Mouse (Mus musculus): ENCODE results near the gene Apc2. TPM values are rescaled to one million over a fixed set of nuclear protein-coding genes. Genes with fewer than 3 reads are reported as not detected.
"Not testable (repeated sequence)": the region's sequence is repeated elsewhere in the genome, so short reads cannot be mapped to it uniquely, and the experiment has no call there.

Gene Apc2
- polyA plus RNA-seq, 1 experiment from 2014 or later = 144 TPM

DNA sequence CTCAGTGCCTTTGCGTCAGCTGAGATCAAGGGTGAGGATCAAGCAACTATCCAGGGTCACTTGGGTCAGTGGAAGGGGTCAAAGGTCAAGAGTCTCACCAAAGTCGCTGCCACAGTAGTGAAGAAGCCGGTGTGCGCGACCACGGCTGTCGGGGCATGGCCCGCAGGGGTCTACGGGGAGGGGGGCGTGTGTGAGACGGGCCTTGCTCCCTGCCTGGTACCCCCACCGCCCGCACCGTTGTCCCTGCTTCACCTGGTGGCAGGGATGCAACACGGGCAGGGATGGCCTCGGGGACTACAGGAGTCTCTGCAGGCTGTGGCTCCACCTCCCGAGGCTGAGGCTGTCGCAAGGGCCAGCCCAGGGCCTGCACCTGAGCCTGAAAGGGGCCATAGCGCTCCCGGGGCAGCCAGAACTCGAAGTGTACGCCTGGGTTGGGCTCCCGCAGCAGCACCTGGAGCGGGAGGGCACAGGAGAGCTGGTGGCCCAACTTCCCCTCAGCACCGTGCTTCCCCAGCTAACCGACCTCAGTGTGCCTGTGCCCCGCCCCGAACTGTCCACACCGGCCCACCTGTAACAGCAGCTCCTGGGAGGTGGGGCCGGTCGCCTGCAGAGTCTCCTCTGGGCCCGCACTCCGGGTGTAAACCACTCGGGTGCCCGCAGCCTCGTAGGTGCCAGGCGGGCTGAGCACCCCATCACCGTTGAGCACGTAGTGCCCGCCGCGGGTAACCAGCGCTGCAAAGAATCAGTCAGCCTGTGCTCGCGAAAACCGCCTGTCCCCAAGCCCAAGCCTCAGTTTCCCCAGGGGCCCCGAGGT, 45.9 kb downstream of the Apc2 start:
- Histone ChIP-seq H3K36me3 (no peaks in the 10 kb centered on the region), H3K4me3 (replicated peaks) (peak overlapping the region; percentile 32), H3K4me1 (peaks cover 24% of the 10 kb centered on the region), H3K27me3 (replicated peaks) (peaks cover 70% of the 10 kb centered on the region), H3K27ac (replicated peaks) (no peak overlapping the region), H3K4me2 (peak overlapping the region; percentile 60), H3K9me3 (replicated peaks) (no peaks in the 10 kb centered on the region), H3K9ac (replicated peaks) (0 out of 2 replicates have a peak overlapping the region, but pooled peaks have one; percentile 5)
- ATAC-seq (ENCODE audit: low FRiP score) = no peak
- 3% methylated on average over 46 of the region's 47 CpGs for WGBS

DNA sequence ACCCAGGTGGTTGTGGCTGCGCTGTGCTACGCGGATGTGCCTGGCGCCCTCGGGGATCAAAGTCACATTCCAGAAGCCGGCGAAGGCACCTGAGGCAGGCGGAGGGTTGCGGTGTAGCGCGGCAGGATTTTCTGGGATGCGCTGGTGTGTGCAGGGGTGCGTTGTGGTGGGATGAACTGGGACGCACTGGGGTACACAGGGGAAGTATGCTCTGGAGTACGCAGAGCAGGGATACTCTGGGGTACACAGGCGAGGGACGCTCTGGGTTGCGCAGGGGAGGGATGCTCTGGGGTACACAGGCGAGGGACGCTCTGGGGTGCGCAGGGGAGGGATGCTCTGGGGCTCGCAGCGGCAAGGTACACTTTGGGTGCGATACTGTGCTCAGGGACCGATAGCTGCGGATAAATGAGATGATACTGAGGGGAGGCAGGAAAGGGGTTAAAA, 46.5 kb downstream of the Apc2 start:
- Histone ChIP-seq H3K36me3 (no peaks in the 10 kb centered on the region), H3K9me3 (replicated peaks) (no peaks in the 10 kb centered on the region), H3K27ac (replicated peaks) (no peak overlapping the region), H3K4me3 (replicated peaks) (peak overlapping the region; percentile 32), H3K9ac (replicated peaks) (0 out of 2 replicates have a peak overlapping the region, but pooled peaks have one; percentile 5), H3K4me2 (peak overlapping the region; percentile 60), H3K4me1 (peaks cover 24% of the 10 kb centered on the region), H3K27me3 (replicated peaks) (peaks cover 74% of the 10 kb centered on the region)
- WGBS = 3% methylated on average over 26 of the region's 26 CpGs
- ATAC-seq (ENCODE audit: low FRiP score) = no peak

DNA sequence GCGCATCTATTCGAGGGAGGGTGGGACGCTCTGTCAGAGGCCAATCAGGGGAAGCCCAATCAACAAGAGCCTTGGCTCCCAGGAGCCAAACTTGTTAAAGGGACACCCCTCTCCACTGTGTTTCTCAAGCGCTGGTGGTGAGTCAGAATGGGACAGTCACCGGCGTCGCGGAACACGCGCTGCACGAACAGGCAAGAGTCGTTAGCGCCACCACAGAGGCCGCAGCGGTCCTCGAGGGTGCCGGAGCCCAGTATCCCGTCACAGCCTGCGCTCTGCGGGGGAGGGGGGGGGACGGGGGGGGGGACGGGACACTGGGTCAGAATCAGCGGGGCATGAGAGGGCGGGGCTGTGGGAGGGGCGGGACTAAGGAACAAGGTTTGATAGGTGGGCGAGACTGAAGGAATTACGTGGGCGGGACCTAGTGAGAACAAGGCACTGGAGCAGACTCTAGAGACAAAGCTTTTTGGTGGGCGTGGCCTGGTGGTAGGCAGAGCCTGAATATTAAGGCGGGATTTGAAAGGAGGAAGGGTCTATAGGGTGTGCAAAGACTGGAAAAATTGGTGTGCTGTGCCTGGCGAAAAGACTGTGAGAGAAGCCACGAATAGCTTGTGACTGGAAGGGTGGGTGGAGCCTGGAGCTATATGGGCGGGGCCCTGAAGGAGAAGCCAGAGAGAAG, 47.1 kb downstream of the Apc2 start:
- H3K27ac ChIP-seq (replicated peaks) = no peak overlapping the region
- peaks cover 78% of the 10 kb centered on the region for H3K27me3 ChIP-seq (replicated peaks)
- H3K4me1 ChIP-seq = peaks cover 26% of the 10 kb centered on the region
- ATAC-seq (ENCODE audit: low FRiP score) = peak; percentile 45
- H3K9me3 ChIP-seq (replicated peaks) = no peaks in the 10 kb centered on the region
- peak overlapping the region; percentile 32 for H3K4me3 ChIP-seq (replicated peaks)
- H3K36me3 ChIP-seq = no peaks in the 10 kb centered on the region
- peak overlapping the region; percentile 60 for H3K4me2 ChIP-seq
- WGBS = under 1% methylated on average over 31 of the region's 33 CpGs
- H3K9ac ChIP-seq (replicated peaks) = no peak overlapping the region

DNA sequence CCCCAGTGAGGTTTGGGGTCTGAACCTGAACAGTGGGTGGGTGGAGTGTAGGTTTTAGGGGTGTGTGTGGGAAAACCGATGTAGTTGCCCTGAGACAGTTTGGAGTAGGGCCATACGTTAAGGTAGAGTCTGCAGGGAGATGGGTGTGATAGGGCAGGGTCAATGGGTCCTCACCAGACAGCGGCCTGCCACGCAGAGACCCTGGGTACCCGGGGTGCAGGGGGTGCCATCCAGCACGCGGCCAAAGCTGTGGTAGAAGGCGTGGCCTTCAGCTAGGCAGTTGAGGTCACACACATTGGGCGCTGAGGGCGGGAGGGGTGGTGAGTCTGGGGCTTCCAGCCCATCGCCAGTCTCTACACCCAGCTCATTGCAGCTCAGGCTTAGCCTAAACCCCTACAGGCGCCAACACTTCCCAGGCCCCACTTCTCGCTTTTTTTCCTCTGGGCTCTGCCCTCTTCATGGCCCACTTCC, 47.7 kb downstream of the Apc2 start:
- Histone ChIP-seq H3K9me3 (replicated peaks) (no peaks in the 10 kb centered on the region), H3K36me3 (no peaks in the 10 kb centered on the region), H3K27ac (replicated peaks) (no peak overlapping the region), H3K4me1 (peaks cover 30% of the 10 kb centered on the region), H3K4me2 (peak overlapping the region; percentile 60), H3K9ac (replicated peaks) (no peak overlapping the region), H3K27me3 (replicated peaks) (peaks cover 81% of the 10 kb centered on the region), H3K4me3 (replicated peaks) (peak overlapping the region; percentile 32)
- ATAC-seq (ENCODE audit: low FRiP score) = peak; percentile 14; the same call in 1 of the 2 replicates
- WGBS = 25% methylated on average over 13 of the region's 13 CpGs

DNA sequence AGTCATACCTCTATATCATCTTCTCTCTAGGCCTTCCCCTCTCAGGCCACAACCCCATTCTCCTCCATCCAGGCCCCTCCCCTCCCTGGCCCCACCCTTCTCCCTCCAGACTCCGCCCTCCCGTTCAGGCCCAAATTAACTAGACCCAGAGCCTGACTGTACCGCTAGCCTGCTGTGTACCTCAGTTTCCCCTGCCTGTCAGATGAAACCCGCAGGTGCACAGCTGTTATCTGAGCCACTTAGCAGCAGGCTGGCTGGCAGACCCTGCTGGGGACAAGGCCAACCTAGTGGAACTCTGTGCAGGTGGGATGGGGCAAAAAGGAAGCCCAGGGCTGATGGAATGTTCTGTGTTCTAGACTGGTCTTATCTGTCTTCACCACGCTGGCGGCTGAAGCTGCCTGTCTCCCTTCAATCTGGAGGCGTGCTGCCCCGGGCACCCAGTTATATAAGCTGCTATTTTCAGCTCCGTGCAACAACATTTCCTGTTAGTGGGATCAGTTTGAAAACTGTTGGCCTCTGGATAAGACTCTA, 48.4 kb downstream of the Apc2 start:
- H3K4me3 ChIP-seq (replicated peaks) = no peak overlapping the region
- no peak overlapping the region for H3K4me2 ChIP-seq
- no peak overlapping the region for H3K9ac ChIP-seq (replicated peaks)
- ATAC-seq (ENCODE audit: low FRiP score) = no peak
- H3K4me1 ChIP-seq = peaks cover 36% of the 10 kb centered on the region
- WGBS = 51% methylated on average over 9 of the region's 9 CpGs
- no peaks in the 10 kb centered on the region for H3K36me3 ChIP-seq
- no peak overlapping the region for H3K27ac ChIP-seq (replicated peaks)
- peaks cover 88% of the 10 kb centered on the region for H3K27me3 ChIP-seq (replicated peaks)
- H3K9me3 ChIP-seq (replicated peaks) = no peaks in the 10 kb centered on the region

DNA sequence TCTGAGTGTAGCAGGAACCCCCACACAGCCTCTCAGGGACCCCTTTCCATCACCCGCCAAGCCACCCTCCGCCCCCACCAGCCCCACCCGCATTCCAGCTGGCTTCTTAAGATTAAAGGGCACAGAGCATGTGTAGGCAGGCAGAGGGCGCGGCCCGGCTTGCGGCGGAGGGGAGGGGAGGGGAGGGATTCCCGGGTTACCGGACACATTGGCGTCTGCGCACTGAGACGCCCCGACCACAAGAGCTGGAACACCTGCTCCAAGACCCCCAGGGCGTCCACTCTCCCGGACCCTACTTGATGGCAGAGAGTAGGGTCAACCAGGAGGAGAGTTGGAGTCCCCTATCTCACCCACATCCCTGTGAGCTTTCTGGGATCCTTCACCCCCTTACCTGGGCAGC, 49.3 kb downstream of the Apc2 start:
- peaks cover 36% of the 10 kb centered on the region for H3K4me1 ChIP-seq
- no peak overlapping the region for H3K27ac ChIP-seq (replicated peaks)

DNA sequence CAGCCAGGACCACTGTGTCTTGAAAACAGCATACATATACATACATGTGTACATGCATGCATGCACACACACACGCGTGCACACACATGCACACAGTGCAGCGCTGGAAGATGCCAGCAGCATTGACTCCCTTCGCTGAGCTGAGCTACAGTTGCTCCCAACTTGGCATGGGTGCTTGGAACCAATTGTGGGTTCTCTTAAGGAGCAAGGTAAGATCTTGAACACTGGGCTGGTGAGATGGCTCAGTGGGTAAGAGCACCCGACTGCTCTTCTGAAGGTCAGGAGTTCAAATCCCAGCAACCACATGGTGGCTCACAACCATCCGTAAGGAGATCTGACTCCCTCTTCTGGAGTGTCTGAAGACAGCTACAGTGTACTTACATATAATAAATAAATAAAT, 50.2 kb downstream of the Apc2 start:
- H3K9ac ChIP-seq (replicated peaks); H3K4me3 ChIP-seq (replicated peaks); H3K27ac ChIP-seq (replicated peaks); H3K4me2 ChIP-seq; H3K36me3 ChIP-seq; H3K9me3 ChIP-seq (replicated peaks); ATAC-seq (ENCODE audit: low FRiP score): not testable (repeated sequence)
- Histone ChIP-seq H3K4me1 (peaks cover 36% of the 10 kb centered on the region), H3K27me3 (replicated peaks) (peaks cover 97% of the 10 kb centered on the region)
- 81% methylated on average over 6 of the region's 6 CpGs for WGBS

More for the DNA sequence above, 49.3 kb downstream of the Apc2 start:
- Histone ChIP-seq H3K4me3 (replicated peaks) (no peak overlapping the region), H3K27me3 (replicated peaks) (peaks cover 97% of the 10 kb centered on the region), H3K9ac (replicated peaks) (no peak overlapping the region), H3K9me3 (replicated peaks) (no peaks in the 10 kb centered on the region), H3K36me3 (no peaks in the 10 kb centered on the region), H3K4me2 (no peak overlapping the region)
- ATAC-seq (ENCODE audit: low FRiP score) = no peak
- 1% methylated on average over 15 of the region's 16 CpGs for WGBS

DNA sequence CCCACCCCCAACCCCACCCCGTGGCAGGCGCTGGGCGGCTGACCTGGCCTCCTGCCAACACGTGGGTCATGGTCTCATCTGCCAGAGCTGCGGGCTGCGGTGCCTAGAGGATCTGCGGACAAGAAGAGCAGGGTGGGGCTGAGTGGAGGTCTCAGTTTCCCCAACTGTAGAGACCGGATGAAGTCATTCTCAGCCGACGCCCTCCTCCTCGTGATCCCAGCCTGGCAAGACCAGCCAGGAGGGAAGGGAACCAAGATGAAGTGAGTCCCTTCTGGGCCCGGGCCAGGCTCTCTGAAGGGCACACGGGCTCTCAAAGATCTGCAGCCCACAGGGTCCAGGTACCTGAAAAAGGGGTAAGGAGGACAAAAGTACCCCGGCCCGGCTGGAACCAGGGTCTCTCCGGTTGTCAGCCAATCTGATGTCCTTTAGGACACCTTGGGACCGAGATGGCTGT, 51.8 kb downstream of the Apc2 start:
- Histone ChIP-seq H3K36me3 (no peaks in the 10 kb centered on the region), H3K4me1 (peaks cover 24% of the 10 kb centered on the region), H3K4me2 (peak overlapping the region; percentile 42), H3K9ac (replicated peaks) (no peak overlapping the region), H3K27ac (replicated peaks) (no peak overlapping the region), H3K4me3 (replicated peaks) (peak overlapping the region; percentile 21; the same call in 1 of the 2 replicates), H3K9me3 (replicated peaks) (no peaks in the 10 kb centered on the region), H3K27me3 (replicated peaks) (peaks cover 97% of the 10 kb centered on the region)
- ATAC-seq (ENCODE audit: low FRiP score) = no peak
- 11% methylated on average over 17 of the region's 17 CpGs for WGBS

DNA sequence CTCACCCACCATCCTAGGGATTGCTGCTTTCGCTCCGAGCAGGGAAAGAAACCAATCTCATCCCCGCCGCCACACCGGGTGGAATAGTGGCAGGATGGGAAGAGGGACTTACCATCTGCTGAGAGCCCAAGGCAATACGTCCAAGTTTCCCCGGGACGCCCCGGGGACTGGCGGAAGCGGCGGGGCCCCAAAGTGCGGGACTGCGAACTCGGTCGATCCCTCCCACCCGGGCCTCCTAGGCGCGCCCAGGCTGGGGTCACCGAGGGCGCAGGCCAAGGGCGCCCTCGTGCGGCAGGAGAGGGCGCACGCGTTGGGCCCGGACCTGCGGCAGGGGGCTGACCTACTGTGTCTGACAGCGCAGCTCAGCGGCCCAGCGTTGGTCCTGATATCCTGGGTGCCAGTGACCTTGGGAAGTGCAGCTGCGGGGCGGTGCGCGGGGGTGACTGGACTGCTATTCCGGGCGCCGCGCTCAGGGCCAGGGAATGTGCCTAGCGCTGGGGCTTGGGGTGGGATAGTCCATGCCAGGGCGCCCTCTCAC, 52.5 kb downstream of the Apc2 start, which contains the start of gene Adamtsl5:
Gene Adamtsl5 (minus strand): TSS at position 169 of the 538 bp plus-strand sequence.
- H3K4me1 ChIP-seq = peaks cover 17% of the 10 kb centered on the region
- H3K27ac ChIP-seq (replicated peaks) = no peak within 1 kb of the TSS
- peak within 1 kb of the TSS; percentile 42 for H3K4me2 ChIP-seq
- 2% methylated on average over 36 of the region's 42 CpGs for WGBS
- no peaks in the 10 kb centered on the region for H3K9me3 ChIP-seq (replicated peaks)
- H3K36me3 ChIP-seq = no peaks in the 10 kb centered on the region
- ATAC-seq (ENCODE audit: low FRiP score) = no peak
- H3K9ac ChIP-seq (replicated peaks) = no peak within 1 kb of the TSS
- peaks cover 97% of the 10 kb centered on the region for H3K27me3 ChIP-seq (replicated peaks)
- peak within 1 kb of the TSS; percentile 21 for H3K4me3 ChIP-seq (replicated peaks)

DNA sequence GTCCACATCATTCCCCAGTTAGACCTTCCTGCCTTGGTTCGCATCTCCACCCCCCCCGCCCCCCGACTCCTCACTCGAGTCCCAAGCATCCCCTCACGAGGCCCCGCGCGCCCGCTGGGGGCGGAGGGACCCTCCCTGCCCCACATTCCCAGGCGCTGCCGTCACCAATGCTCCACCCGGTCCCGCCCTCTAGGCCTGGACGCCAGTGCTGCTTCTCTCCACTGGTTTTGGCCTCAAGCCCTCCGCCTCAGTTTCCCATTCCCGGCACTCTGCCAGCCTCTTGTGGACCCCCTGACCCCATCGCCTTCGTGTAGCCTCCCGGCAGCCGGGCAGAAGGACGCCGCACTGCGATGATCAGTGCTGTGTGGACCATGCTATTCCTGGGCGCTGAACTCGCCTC, 53.2 kb downstream of the Apc2 start:
- Histone ChIP-seq H3K4me2 (peak overlapping the region; percentile 42), H3K36me3 (no peaks in the 10 kb centered on the region), H3K4me1 (peaks cover 12% of the 10 kb centered on the region), H3K27me3 (replicated peaks) (peaks cover 97% of the 10 kb centered on the region), H3K4me3 (replicated peaks) (no peak overlapping the region), H3K27ac (replicated peaks) (no peak overlapping the region), H3K9ac (replicated peaks) (no peak overlapping the region), H3K9me3 (replicated peaks) (no peaks in the 10 kb centered on the region)
- no peak for ATAC-seq (ENCODE audit: low FRiP score)
- 20% methylated on average over 26 of the region's 26 CpGs for WGBS

DNA sequence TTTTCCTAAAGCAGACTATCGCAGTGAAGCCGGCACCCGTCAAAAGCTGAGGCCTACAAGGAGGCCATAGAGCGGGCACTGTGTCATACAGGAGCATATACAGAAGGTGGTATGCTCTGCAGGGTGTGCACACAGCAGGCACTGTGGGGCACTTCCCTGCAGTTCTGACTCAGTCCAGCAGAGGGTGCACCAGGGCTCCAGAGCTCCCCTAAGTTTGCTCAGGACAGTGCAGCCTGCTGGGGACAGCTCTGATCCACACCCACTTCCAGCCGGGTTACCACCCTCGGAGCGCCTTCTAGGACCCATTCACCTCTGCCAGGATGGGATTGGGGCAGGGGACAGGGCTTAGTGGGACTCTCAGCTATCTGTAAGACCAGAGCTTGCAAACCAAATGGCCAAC, 54.5 kb downstream of the Apc2 start:
- Histone ChIP-seq H3K4me3 (replicated peaks) (no peak overlapping the region), H3K9ac (replicated peaks) (no peak overlapping the region), H3K4me2 (no peak overlapping the region), H3K27me3 (replicated peaks) (peaks cover 96% of the 10 kb centered on the region), H3K36me3 (no peaks in the 10 kb centered on the region), H3K9me3 (replicated peaks) (no peaks in the 10 kb centered on the region), H3K4me1 (peaks cover 12% of the 10 kb centered on the region), H3K27ac (replicated peaks) (no peak overlapping the region)
- 4% methylated on average over 7 of the region's 7 CpGs for WGBS
- ATAC-seq (ENCODE audit: low FRiP score) = 0 out of 2 replicates have a peak, but pooled peaks have one; percentile 43
